Mouse (Mus musculus): Measurements from ENCODE around the gene Ak7. TPM values are rescaled to one million over a fixed set of nuclear protein-coding genes. Genes with fewer than 3 reads are reported as not detected.

Gene Ak7
- polyA plus RNA-seq, 1 experiment = 0.02 TPM

DNA sequence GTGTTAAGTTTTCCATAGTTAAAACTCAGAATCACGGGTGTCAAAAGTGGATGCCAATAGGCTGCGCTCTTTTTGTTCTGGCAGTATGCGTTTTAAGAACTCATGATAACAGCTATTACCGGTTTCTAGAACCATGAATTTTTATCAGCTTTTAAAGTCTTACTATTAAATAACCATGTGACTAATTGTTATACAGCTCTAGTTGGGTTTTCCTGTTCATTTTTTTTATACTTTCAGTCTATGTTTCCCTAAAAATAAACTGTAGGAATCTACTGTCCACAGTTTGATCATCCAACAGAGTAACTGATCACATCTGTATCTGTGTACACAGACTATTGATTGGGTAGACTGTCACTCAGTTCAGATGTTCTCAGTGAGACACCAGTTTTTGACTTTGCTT is 119.5 kb downstream of the Ak7 start:
- Histone ChIP-seq H3K4me1 (ENCODE audit: control insufficient read depth, insufficient read depth, insufficient read length) (no peaks in the 10 kb centered on the region), H3K27ac (ENCODE audit: insufficient read depth, low read length) (no peak overlapping the region), H3K27me3 (ENCODE audit: control insufficient read depth, insufficient read depth, low read length) (no peaks in the 10 kb centered on the region), H3K36me3 (ENCODE audit: control insufficient read depth, insufficient read depth, low read length) (peaks cover 46% of the 10 kb centered on the region), H3K4me3 (ENCODE audit: extremely low read depth, insufficient read depth, insufficient read length) (no peak overlapping the region)
- 84% methylated on average over 4 of the region's 4 CpGs for whole genome bisulfite sequencing
- TF ChIP-seq CTCF (IDR thresholded peaks at IDR 0.05; ENCODE audit: extremely low read depth, insufficient read depth, insufficient read length, insufficient replicate concordance) (no peak), POLR2A (IDR thresholded peaks at IDR 0.05; ENCODE audit: low read depth, low read length) (no peak)
- no peak for DNase-seq (ENCODE audit: low read depth in 1 of 2, low spot score in 2 of 2)

Other genes with a start within 250 kb of the Ak7 start
- gene Bdkrb2, start 142.8 kb upstream of the Ak7 start, polyA plus RNA-seq (2012; rRNA removed) = 0.09 and 0.18 TPM in 2 replicates
- 0.08 and 0.15 TPM in 2 replicates for gene Bdkrb1, start 102.9 kb upstream of the Ak7 start, polyA plus RNA-seq (2012; rRNA removed)
- gene Gskip, start 21.1 kb upstream of the Ak7 start, polyA plus RNA-seq (2012; rRNA removed) = 5.2 TPM in 2 replicates
- gene Atg2b, start 20.8 kb upstream of the Ak7 start, polyA plus RNA-seq (2012; rRNA removed) = 11.6 and 12.6 TPM in 2 replicates
- 52.7 and 62.3 TPM in 2 replicates for gene Papola, start 78.7 kb downstream of the Ak7 start, polyA plus RNA-seq (2012; rRNA removed)

Measured in spleen, adult 2 months (tissue).